Mouse (Mus musculus) myocyte (in vitro differentiated cells): ENCODE measurements around the gene Homer3.

ENCODE experiments used
- MAX ChIP-seq: IDR thresholded peaks from one replicate; pipeline ENCODE4 v1.6.1; 2011; ENCODE audit warnings: low read depth, mild to moderate bottlenecking, control low read depth
- POLR2A ChIP-seq: IDR thresholded peaks from one replicate; pipeline ENCODE4 v1.6.1; 2011; ENCODE audit warnings: low read depth, mild to moderate bottlenecking, control low read depth, moderate library complexity; ENCODE audit not compliant: insufficient read length
- POLR2AphosphoS2 ChIP-seq: IDR thresholded peaks from one replicate; pipeline ENCODE4 v1.6.1; 2011; ENCODE audit warnings: low read depth, control low read depth; ENCODE audit not compliant: insufficient read length
- REST ChIP-seq: IDR thresholded peaks from one replicate; pipeline ENCODE4 v1.6.1; 2011; ENCODE audit warnings: mild to moderate bottlenecking, control low read depth, moderate library complexity; ENCODE audit not compliant: insufficient read depth, insufficient read length
- SRF ChIP-seq: IDR thresholded peaks from one replicate; pipeline ENCODE4 v1.6.1; 2011; ENCODE audit warnings: low read depth; ENCODE audit not compliant: control insufficient read depth, insufficient read length
- TCF12 ChIP-seq: IDR thresholded peaks from one replicate; pipeline ENCODE4 v1.6.1; 2011; ENCODE audit warnings: mild to moderate bottlenecking, control low read depth; ENCODE audit not compliant: poor library complexity, insufficient read depth, severe bottlenecking
- USF1 ChIP-seq: IDR thresholded peaks from one replicate; pipeline ENCODE4 v1.6.1; 2011; ENCODE audit warnings: low read depth, mild to moderate bottlenecking, control low read depth, moderate library complexity

GRCm38 (mm10) chr8:70267674-70268073 is 15.0 kb upstream of the Homer3 start:
- TF ChIP-seq POLR2AphosphoS2 (no peak), REST (no peak), USF1 (no peak), POLR2A (no peak), SRF (no peak), TCF12 (no peak), MAX (no peak)
